Mouse (Mus musculus): ENCODE data around the gene Tmem245. TPM values are rescaled to one million over a fixed set of nuclear protein-coding genes. Genes with fewer than 3 reads are reported as not detected.

Tmem245 gene
- polyA plus RNA-seq, 2 experiments, result 10.0 to 11.9 TPM

- ATAC-seq (ENCODE audit: low FRiP score, low read depth) (no peak), DNase-seq (ENCODE audit: low spot score) (no peak)
- Histone ChIP-seq H3K4me2 (replicated peaks; ENCODE audit: low read depth, low read length, severe bottlenecking) (no peak overlapping the region), H3K9me3 (ENCODE audit: control insufficient read depth, low read length) (peaks cover 5% of the 10 kb centered on the region; the same call in 1 of the 2 replicates), H3K9ac (ENCODE audit: low read depth, low read length, severe bottlenecking) (no peak overlapping the region), H3K4me1 (ENCODE audit: control insufficient read depth, insufficient read depth, low read length) (0 out of 2 replicates have a peak, but pooled peaks cover 3% of the 10 kb centered on the region), H3K36me3 (ENCODE audit: control insufficient read depth, insufficient read depth, low read length) (peaks cover 13% of the 10 kb centered on the region), H3K4me3 (replicated peaks; ENCODE audit: low read length) (no peak overlapping the region), H3K27me3 (ENCODE audit: control insufficient read depth, insufficient read depth, low read length) (no peaks in the 10 kb centered on the region), H3K27ac (replicated peaks; ENCODE audit: low read depth, low read length) (no peak overlapping the region)
- no peak for TF ChIP-seq POLR2A (IDR thresholded peaks at IDR 0.05; ENCODE audit: borderline replicate concordance, extremely low read depth, insufficient read depth, insufficient read length)
- 89% methylated on average over 3 of the region's 3 CpGs for whole genome bisulfite sequencing
Measured at GRCm38 (mm10) chr4:56847400-56847799, 99.8 kb downstream of the Tmem245 start.

GRCm38 (mm10) chr4:56845896-56846533 lies 101.2 kb downstream of the Tmem245 start:
- ATAC-seq (ENCODE audit: low FRiP score, low read depth) (no peak), DNase-seq (ENCODE audit: low spot score) (no peak)
- Histone ChIP-seq H3K27ac (replicated peaks; ENCODE audit: low read depth, low read length) (no peak overlapping the region), H3K4me2 (replicated peaks; ENCODE audit: low read depth, low read length, severe bottlenecking) (no peak overlapping the region), H3K27me3 (ENCODE audit: control insufficient read depth, insufficient read depth, low read length) (no peaks in the 10 kb centered on the region), H3K4me1 (ENCODE audit: control insufficient read depth, insufficient read depth, low read length) (0 out of 2 replicates have a peak, but pooled peaks cover 3% of the 10 kb centered on the region), H3K9ac (ENCODE audit: low read depth, low read length, severe bottlenecking) (no peak overlapping the region), H3K4me3 (replicated peaks; ENCODE audit: low read length) (no peak overlapping the region), H3K36me3 (ENCODE audit: control insufficient read depth, insufficient read depth, low read length) (peaks cover 14% of the 10 kb centered on the region), H3K9me3 (ENCODE audit: control insufficient read depth, low read length) (peaks cover 5% of the 10 kb centered on the region; the same call in 1 of the 2 replicates)
- TF ChIP-seq POLR2A (IDR thresholded peaks at IDR 0.05; ENCODE audit: borderline replicate concordance, extremely low read depth, insufficient read depth, insufficient read length), result no peak
- WGBS, result 60% methylated on average over 11 of the region's 12 CpGs

GRCm38 (mm10) chr4:56844911-56845310 lies 102.3 kb downstream of the Tmem245 start:
- Histone ChIP-seq H3K36me3 (ENCODE audit: control insufficient read depth, insufficient read depth, low read length) (peaks cover 22% of the 10 kb centered on the region), H3K9me3 (ENCODE audit: control insufficient read depth, low read length) (peaks cover 5% of the 10 kb centered on the region; the same call in 1 of the 2 replicates), H3K4me3 (replicated peaks; ENCODE audit: low read length) (no peak overlapping the region), H3K4me1 (ENCODE audit: control insufficient read depth, insufficient read depth, low read length) (no peaks in the 10 kb centered on the region), H3K27me3 (ENCODE audit: control insufficient read depth, insufficient read depth, low read length) (no peaks in the 10 kb centered on the region), H3K9ac (ENCODE audit: low read depth, low read length, severe bottlenecking) (no peak overlapping the region), H3K27ac (replicated peaks; ENCODE audit: low read depth, low read length) (no peak overlapping the region), H3K4me2 (replicated peaks; ENCODE audit: low read depth, low read length, severe bottlenecking) (no peak overlapping the region)
- no peak for ATAC-seq (ENCODE audit: low FRiP score, low read depth)
- WGBS, result 90% methylated on average over 4 of the region's 4 CpGs
- no peak for DNase-seq (ENCODE audit: low spot score)
- no peak for TF ChIP-seq POLR2A (IDR thresholded peaks at IDR 0.05; ENCODE audit: borderline replicate concordance, extremely low read depth, insufficient read depth, insufficient read length)

GRCm38 (mm10) chr4:56843963-56844362 lies 103.3 kb downstream of the Tmem245 start:
- Histone ChIP-seq H3K4me1 (ENCODE audit: control insufficient read depth, insufficient read depth, low read length) (no peaks in the 10 kb centered on the region), H3K27me3 (ENCODE audit: control insufficient read depth, insufficient read depth, low read length) (no peaks in the 10 kb centered on the region), H3K36me3 (ENCODE audit: control insufficient read depth, insufficient read depth, low read length) (peaks cover 26% of the 10 kb centered on the region), H3K27ac (replicated peaks; ENCODE audit: low read depth, low read length) (no peak overlapping the region), H3K9me3 (ENCODE audit: control insufficient read depth, low read length) (peaks cover 5% of the 10 kb centered on the region; the same call in 1 of the 2 replicates), H3K4me2 (replicated peaks; ENCODE audit: low read depth, low read length, severe bottlenecking) (no peak overlapping the region), H3K9ac (ENCODE audit: low read depth, low read length, severe bottlenecking) (no peak overlapping the region), H3K4me3 (replicated peaks; ENCODE audit: low read length) (no peak overlapping the region)
- 86% methylated on average over 2 of the region's 2 CpGs for WGBS
- ATAC-seq (ENCODE audit: low FRiP score, low read depth) (no peak), DNase-seq (ENCODE audit: low spot score) (no peak)
- no peak for TF ChIP-seq POLR2A (IDR thresholded peaks at IDR 0.05; ENCODE audit: borderline replicate concordance, extremely low read depth, insufficient read depth, insufficient read length)

- Histone ChIP-seq H3K36me3 (ENCODE audit: control insufficient read depth, insufficient read depth, low read length) (peaks cover 39% of the 10 kb centered on the region), H3K27me3 (ENCODE audit: control insufficient read depth, insufficient read depth, low read length) (no peaks in the 10 kb centered on the region), H3K4me3 (replicated peaks; ENCODE audit: low read length) (no peak overlapping the region), H3K4me1 (ENCODE audit: control insufficient read depth, insufficient read depth, low read length) (no peaks in the 10 kb centered on the region), H3K27ac (replicated peaks; ENCODE audit: low read depth, low read length) (no peak overlapping the region), H3K9ac (ENCODE audit: low read depth, low read length, severe bottlenecking) (no peak overlapping the region), H3K9me3 (ENCODE audit: control insufficient read depth, low read length) (peaks cover 5% of the 10 kb centered on the region; the same call in 1 of the 2 replicates), H3K4me2 (replicated peaks; ENCODE audit: low read depth, low read length, severe bottlenecking) (no peak overlapping the region)
- 79% methylated on average over 7 of the region's 7 CpGs for WGBS
- no peak for TF ChIP-seq POLR2A (IDR thresholded peaks at IDR 0.05; ENCODE audit: borderline replicate concordance, extremely low read depth, insufficient read depth, insufficient read length)
- ATAC-seq (ENCODE audit: low FRiP score, low read depth) (no peak), DNase-seq (ENCODE audit: low spot score) (no peak)
Measured at GRCm38 (mm10) chr4:56842501-56842900, 104.7 kb downstream of the Tmem245 start.
